Mouse (Mus musculus): ENCODE data around the gene Irak2. TPM values are rescaled to one million over a fixed set of nuclear protein-coding genes. Genes with fewer than 3 reads are reported as not detected.
"Not testable (repeated sequence)": the region's sequence is repeated elsewhere in the genome, so short reads cannot be mapped to it uniquely, and the experiment has no call there.

Gene Irak2
- total RNA-seq, 2 experiments from 2014 or later = 18.8 to 68.4 TPM

GRCm38 (mm10) chr6:113662964-113663700 is 24.9 kb downstream of the Irak2 start:
- ATAC-seq (replicated peaks; ENCODE audit: low FRiP score, poor library complexity, severe bottlenecking) = no peak

DNA sequence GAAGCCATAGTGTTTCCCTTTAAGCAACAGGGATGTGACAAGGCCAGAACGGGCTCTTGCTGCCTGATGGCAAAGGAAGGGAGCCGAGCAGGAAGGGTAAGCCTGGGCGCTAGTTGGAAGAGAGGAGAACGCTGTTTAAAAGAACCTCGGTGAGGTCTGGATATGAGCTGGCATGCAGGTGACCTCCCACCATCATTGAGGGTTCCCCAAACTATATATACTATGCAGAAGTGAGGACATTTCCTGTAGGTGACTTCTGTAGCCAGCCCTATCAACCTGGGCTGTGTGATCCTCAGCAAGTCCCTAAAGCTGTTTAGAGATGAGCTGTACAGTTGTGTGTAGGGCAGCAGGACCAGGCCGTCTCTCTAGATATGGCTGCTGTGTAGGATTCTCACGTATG is 26.0 kb downstream of the Irak2 start:
- ATAC-seq (replicated peaks; ENCODE audit: low FRiP score, poor library complexity, severe bottlenecking) = no peak

DNA sequence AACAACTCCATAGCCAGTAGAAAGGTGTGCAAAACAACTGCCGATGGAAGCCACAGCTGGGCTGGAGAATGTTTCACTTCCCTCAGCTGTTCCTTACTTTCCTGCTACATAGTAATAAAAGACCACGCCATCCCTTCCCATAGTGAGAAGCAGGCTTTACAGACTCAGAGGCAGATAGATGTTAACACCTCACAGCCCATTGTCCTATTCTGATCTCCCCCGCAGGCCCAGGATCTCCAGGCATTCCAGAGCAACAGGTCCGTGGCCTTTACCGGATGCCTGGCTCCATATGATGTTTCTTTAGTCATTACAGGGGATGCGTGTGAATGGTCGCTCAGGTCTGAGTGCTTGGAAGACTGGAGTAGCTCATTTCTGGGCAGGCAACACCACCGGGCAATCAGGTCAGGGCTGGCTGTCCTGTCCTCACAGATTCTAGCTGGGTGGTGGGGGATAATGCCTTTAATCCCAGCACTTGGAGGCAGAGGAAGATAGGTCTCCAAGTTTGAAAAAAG is 29.4 kb downstream of the Irak2 start:
- no peak for ATAC-seq (replicated peaks; ENCODE audit: low FRiP score, poor library complexity, severe bottlenecking)

DNA sequence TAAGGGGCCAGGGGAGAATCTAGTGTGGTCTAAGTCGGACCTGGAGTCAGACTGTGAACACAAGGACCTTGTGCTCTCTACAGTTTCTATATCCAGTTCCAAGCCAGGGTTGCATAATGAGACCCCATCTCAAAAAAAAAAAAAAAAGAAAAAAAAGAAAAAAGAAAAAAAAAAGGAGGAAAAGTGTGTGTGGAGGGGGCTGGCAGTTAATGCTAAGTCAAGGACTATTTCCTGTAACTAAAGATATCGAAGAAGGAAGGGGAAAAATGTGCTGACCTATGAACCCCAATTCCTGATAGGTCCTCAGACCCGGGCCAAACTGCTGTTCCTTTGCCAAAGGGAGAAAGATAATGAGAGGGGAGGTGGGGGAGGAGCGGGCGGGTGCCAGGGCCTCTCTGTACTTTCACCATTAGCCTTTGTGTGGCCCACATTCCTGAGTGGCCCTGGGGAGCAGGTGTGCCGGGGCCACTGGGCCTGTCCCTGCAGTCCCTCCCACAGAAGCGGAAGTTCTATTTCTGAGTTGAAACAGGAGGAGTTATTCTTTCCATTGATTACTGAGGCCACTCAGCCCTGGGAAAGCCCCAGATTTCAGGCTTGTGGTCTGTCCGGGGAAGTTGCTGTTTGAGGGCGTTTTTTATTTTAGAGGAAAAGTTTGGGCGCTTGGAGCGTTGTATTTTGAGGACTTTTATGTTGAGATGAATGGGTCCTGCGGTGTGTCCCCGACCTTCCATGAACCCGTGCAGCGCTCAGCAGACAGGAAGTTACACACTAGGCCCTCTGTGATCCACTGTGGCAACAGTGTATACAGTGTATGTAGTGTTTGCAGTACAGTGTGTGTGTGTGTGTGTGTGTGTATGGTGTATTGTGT is 30.3 kb downstream of the Irak2 start:
- no peak for ATAC-seq (replicated peaks; ENCODE audit: low FRiP score, poor library complexity, severe bottlenecking)

DNA sequence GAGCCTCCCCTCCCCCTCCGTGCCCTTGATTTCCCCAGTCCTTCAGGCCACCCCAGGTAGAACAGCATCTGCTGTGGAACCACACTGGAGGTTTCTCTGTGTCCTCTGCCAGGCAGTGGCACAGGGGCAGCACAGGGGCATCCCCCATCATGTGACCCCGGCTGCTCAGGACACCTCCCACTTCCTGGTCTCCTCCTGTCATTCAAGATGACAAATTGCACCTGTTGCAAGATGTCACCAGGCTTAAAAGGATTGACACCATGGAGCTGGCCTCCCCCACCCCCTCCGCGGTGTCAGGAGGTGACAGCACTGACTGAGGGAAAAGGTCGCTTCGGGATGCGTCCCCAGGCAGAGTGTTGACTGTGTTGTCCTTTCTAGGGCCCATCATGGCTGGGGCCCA is 31.6 kb downstream of the Irak2 start:
- ATAC-seq (replicated peaks; ENCODE audit: low FRiP score, poor library complexity, severe bottlenecking) = no peak

- ATAC-seq (replicated peaks; ENCODE audit: low FRiP score, poor library complexity, severe bottlenecking) = not testable (repeated sequence)
Measured at GRCm38 (mm10) chr6:113672029-113672428, 33.8 kb downstream of the Irak2 start.

- no peak for ATAC-seq (replicated peaks; ENCODE audit: low FRiP score, poor library complexity, severe bottlenecking)
Measured at GRCm38 (mm10) chr6:113672989-113673388, 34.7 kb downstream of the Irak2 start.

DNA sequence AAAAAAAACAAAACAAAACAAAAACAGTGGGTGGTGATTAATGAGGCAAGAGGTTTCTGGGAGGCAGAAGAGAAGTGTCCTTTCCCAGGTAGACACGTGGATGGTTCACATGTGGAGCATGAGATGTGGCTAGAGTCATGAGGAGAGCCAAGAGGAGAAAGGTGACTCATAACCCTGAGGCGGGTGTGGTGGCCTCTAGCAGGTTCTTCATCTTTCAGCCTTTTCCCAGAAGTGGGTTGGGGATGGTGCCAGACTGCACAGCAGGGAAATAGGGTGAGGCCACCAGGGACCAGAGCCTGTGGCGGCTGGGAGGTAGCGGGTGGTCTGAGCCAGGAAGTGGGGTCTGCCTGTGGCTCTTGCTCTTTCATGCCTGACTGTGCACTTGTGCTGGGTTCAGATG is 37.0 kb downstream of the Irak2 start:
- ATAC-seq (replicated peaks; ENCODE audit: low FRiP score, poor library complexity, severe bottlenecking) = no peak

GRCm38 (mm10) chr6:113675991-113676390 is 37.7 kb downstream of the Irak2 start:
- no peak for ATAC-seq (replicated peaks; ENCODE audit: low FRiP score, poor library complexity, severe bottlenecking)

GRCm38 (mm10) chr6:113677070-113677734 is 38.9 kb downstream of the Irak2 start:
- ATAC-seq (replicated peaks; ENCODE audit: low FRiP score, poor library complexity, severe bottlenecking) = no peak

GRCm38 (mm10) chr6:113678246-113679012 is 40.2 kb downstream of the Irak2 start:
- ATAC-seq (replicated peaks; ENCODE audit: low FRiP score, poor library complexity, severe bottlenecking) = no peak

GRCm38 (mm10) chr6:113679993-113680566 is 41.8 kb downstream of the Irak2 start:
- no peak for ATAC-seq (replicated peaks; ENCODE audit: low FRiP score, poor library complexity, severe bottlenecking)

DNA sequence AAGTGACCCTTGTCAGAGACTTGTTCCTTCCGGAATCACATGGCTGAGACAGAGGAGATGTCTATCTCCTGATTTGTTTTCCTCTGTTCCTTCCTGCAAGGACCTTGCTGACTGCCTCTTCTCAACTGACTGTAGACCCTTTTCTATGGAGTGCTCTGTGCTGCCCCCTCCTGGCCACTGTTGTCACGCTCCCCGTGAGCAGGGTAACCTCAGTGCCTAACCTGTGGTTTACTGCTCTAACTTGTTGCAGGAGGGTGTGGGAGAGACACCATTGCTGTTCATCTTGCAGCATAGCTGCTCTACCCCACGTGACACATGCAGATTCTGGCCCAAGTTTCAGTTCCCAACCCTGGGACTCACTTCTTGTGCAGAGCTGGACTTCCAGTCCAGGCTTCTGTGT is 43.0 kb downstream of the Irak2 start:
- peak; percentile 87 for ATAC-seq (replicated peaks; ENCODE audit: low FRiP score, poor library complexity, severe bottlenecking)

GRCm38 (mm10) chr6:113683081-113683825 is 45.0 kb downstream of the Irak2 start:
- ATAC-seq (replicated peaks; ENCODE audit: low FRiP score, poor library complexity, severe bottlenecking) = no peak

DNA sequence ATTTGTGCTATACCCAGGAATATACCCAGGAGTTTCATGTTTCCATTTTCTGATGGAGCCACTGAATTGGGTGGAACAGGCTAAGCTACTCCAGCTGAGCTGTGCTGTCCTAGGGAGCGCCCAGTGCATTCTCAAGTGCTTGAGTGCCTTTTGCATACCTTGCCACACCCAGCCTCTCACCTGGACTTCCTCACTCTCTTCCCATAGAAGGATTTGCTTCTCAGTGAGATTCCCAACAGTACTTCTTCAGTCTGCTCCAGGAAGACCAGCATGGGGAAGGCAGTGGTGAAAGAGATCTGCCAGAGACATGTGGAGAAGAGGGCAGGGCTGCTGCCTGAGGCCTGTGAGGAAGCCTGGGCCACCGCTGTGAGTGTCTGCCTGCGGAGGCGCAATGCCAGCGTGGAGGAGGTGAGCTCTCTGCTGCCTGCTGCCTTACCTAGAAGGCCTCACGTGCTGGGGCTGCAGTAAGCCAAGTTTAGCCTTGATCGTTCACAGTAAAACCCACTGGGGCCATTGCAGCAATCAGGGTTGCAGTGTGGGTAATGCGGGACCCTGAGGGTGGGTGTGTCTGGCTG is 48.4 kb downstream of the Irak2 start:
- no peak for ATAC-seq (replicated peaks; ENCODE audit: low FRiP score, poor library complexity, severe bottlenecking)

DNA sequence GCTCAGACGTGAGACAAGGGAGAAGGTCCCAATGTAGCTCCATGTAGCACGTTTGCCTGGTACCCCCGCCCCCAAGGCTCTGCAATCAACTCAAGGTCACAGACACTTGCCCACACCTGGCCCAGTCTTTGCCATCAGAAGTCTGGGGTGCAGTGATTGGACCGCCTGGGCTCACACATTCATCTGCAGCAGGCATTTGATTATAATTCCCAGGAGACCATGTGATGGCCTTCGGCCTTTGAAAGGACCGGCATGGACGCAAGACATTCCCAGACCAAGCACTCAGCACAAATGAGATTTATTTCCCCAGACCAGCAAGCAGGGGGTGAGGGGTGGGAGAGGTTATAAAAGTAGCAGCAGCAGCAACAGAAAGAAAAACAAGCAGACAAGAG is 51.7 kb downstream of the Irak2 start:
- no peak for ATAC-seq (replicated peaks; ENCODE audit: low FRiP score, poor library complexity, severe bottlenecking)

- peak; percentile 90 for ATAC-seq (replicated peaks; ENCODE audit: low FRiP score, poor library complexity, severe bottlenecking)
Measured at GRCm38 (mm10) chr6:113690400-113691083, 52.3 kb downstream of the Irak2 start.

GRCm38 (mm10) chr6:113691084-113691462 is 52.8 kb downstream of the Irak2 start:
- peak; percentile 19; the same call in 1 of the 2 replicates for ATAC-seq (replicated peaks; ENCODE audit: low FRiP score, poor library complexity, severe bottlenecking)

Data from erythroblast, adult 5-6 weeks (primary cell).